Mouse (Mus musculus) liver, adult 2 months (tissue): ENCODE measurements around the gene Phip. TPM values are rescaled to one million over a fixed set of nuclear protein-coding genes. Genes with fewer than 3 reads are reported as not detected.

Source experiments
- DNase-seq: peaks from one replicate; pipeline ENCODE4 v3.0.0-alpha.2; 2011; ENCODE audit warnings: low read depth, low spot score; ENCODE audit errors: extremely low read depth
- H3K27ac ChIP-seq: fragments of 200-500 bp; replicated peaks from 2 replicates; pipeline ENCODE4 v1.5.1; 2012; ENCODE audit warnings: low read depth, mild to moderate bottlenecking, control low read depth, inconsistent platforms, low read length; ENCODE audit not compliant: insufficient read depth
- H3K27me3 ChIP-seq: fragments of 200-500 bp; 2 replicates; pipeline ENCODE4 v1.6.1; 2012; ENCODE audit warnings: mild to moderate bottlenecking, moderate library complexity, low read length, inconsistent platforms; ENCODE audit not compliant: control insufficient read depth, insufficient read depth
- H3K36me3 ChIP-seq: fragments of 200-500 bp; 2 replicates; pipeline ENCODE4 v1.6.1; 2012; ENCODE audit warnings: low read length, inconsistent platforms; ENCODE audit not compliant: control insufficient read depth, insufficient read depth
- H3K4me1 ChIP-seq: fragments of 200-500 bp; 2 replicates; pipeline ENCODE4 v1.6.1; 2011; ENCODE audit warnings: low read length; ENCODE audit not compliant: control insufficient read depth, insufficient read depth
- H3K4me3 ChIP-seq: fragments of 200-500 bp; 2 replicates; pipeline ENCODE4 v1.5.1; 2011; ENCODE audit warnings: low read depth, mild to moderate bottlenecking, control low read depth, low read length, moderate library complexity; ENCODE audit not compliant: insufficient read depth
- H3K79me2 ChIP-seq: fragments of 200-500 bp; 2 replicates; pipeline ENCODE4 v1.6.1; 2012; ENCODE audit warnings: inconsistent platforms, mild to moderate bottlenecking, low read length, moderate library complexity; ENCODE audit not compliant: control insufficient read depth, insufficient read depth
- H3K9ac ChIP-seq: fragments of 200-500 bp; 2 replicates; pipeline ENCODE4 v1.6.1; 2012; ENCODE audit warnings: low read depth, mild to moderate bottlenecking, control low read depth, inconsistent platforms, low read length
- CTCF ChIP-seq: fragments of 200-500 bp; IDR thresholded peaks from 2 replicates; pipeline ENCODE4 v1.5.1; 2011; ENCODE audit warnings: low read depth, low read length, control low read depth
- POLR2A ChIP-seq: fragments of 200-500 bp; IDR thresholded peaks from 2 replicates; pipeline ENCODE4 v1.6.1; 2011; ENCODE audit warnings: low read length, control low read depth; ENCODE audit not compliant: insufficient read depth; ENCODE audit errors: extremely low read depth
- WGBS: fragments of 180-500 bp; shearing (Covaris S2); methylation state at CpG from one replicate; pipeline ENCODE4 v1.1.7; 2018; 5-methylcytosine and 5-hydroxymethylcytosine counted together
- polyA plus RNA-seq: library from polyadenylated mRNA; depleted of rRNA; stranded (reverse); fragments of >200 nt; gene quantifications from 2 replicates; pipeline ENCODE4 v1.2.3, GENCODE M21; 2012
- total RNA-seq: library from RNA; depleted of rRNA; stranded (reverse); fragments of >200 nt; gene quantifications from 2 replicates; pipeline ENCODE4 v1.2.3, GENCODE M21; 2014

The Phip gene
- total and polyA plus RNA-seq, 2 experiments: 1.1 to 25.1 TPM

DNA sequence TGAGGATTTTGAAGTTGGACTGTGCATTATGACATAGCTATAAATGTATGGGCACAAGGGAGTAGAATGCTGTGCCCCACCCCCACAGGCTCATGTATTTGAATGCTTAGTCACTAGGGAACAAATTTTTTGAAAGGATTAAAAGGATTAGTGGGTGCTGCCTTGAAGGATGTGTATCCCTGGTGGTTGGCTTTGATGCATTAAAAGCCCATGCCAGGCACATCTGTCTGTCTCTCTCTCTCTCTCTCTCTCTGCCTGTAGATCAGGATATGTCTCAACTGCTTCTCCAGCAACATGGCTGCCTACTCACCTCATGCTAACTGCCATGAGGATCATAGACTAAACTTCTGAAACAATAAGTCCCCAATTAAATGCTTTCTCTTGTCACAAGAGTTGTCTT is 23.0 kb downstream of the Phip start:
- no peak for TF ChIP-seq CTCF
- no peak for TF ChIP-seq POLR2A
- Histone ChIP-seq H3K79me2 (peaks cover 3% of the 10 kb centered on the region; the same call in 1 of the 2 replicates), H3K27me3 (no peaks in the 10 kb centered on the region), H3K36me3 (peaks cover 15% of the 10 kb centered on the region), H3K27ac (no peak overlapping the region), H3K9ac (no peak overlapping the region), H3K4me3 (no peak overlapping the region), H3K4me1 (no peaks in the 10 kb centered on the region)
- DNase-seq: no peak

DNA sequence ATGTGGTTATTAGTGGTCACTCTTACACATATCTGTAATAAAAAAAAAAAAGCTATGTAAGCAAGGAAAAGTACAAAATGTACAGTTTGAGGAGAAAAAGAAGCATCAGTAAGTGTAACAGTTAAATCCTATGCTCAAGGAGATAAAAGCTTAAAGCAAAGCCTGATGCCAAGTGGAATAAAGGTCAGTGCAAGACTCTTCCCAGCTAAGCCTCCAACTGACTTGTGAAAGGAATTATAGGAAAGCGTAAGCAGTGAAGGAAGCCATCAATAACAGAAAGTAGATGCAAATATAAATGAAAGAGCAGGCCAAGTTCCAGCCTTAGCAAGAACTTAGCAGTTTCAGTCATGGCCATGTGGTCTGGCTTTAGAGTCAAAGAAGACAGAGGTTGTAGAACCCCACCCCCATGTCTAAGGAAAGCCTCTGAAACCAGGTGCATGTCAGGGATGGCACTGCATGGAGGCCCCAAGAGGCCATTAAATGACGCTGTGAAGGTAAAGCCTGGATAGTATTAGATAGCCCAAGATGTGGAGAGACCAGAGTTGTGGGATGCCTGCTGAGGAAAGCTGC is 23.8 kb downstream of the Phip start:
- no peak for TF ChIP-seq CTCF
- TF ChIP-seq POLR2A: no peak
- 93% methylated on average over 2 of the region's 2 CpGs for WGBS
- no peak for DNase-seq

DNA sequence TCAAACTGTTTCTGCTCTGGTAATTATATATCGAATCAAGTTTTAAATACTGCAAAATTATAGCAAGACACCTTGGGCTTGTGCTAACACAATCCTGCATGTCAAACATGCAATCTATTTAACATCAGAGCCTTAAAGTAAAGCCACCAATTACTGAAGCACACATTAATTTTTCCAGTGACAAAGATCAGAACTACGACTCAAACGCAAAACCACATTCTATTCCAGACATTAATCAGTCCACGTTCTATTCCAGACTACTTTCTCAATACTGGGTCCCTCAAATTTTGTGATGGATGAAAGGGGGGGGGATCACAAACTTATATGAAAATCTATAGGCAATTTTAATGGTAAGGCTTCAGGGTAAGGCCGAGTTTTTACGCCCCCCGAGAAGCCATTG is 68.1 kb downstream of the Phip start:
- H3K4me1 ChIP-seq: no peaks in the 10 kb centered on the region
- H3K27me3 ChIP-seq: no peaks in the 10 kb centered on the region
- no peak for DNase-seq
- no peak overlapping the region for H3K9ac ChIP-seq
- no peak overlapping the region for H3K27ac ChIP-seq
- no peak overlapping the region for H3K4me3 ChIP-seq
- no peak for TF ChIP-seq POLR2A
- TF ChIP-seq CTCF: no peak
- H3K79me2 ChIP-seq: no peaks in the 10 kb centered on the region
- WGBS: 97% methylated on average over 7 of the region's 7 CpGs
- H3K36me3 ChIP-seq: peaks cover 37% of the 10 kb centered on the region

More for the DNA sequence above, 23.8 kb downstream of the Phip start:
- peaks cover 9% of the 10 kb centered on the region for H3K36me3 ChIP-seq
- H3K4me3 ChIP-seq: no peak overlapping the region
- H3K27ac ChIP-seq: no peak overlapping the region
- H3K79me2 ChIP-seq: peaks cover 3% of the 10 kb centered on the region; the same call in 1 of the 2 replicates
- H3K4me1 ChIP-seq: no peaks in the 10 kb centered on the region
- no peak overlapping the region for H3K9ac ChIP-seq
- no peaks in the 10 kb centered on the region for H3K27me3 ChIP-seq

DNA sequence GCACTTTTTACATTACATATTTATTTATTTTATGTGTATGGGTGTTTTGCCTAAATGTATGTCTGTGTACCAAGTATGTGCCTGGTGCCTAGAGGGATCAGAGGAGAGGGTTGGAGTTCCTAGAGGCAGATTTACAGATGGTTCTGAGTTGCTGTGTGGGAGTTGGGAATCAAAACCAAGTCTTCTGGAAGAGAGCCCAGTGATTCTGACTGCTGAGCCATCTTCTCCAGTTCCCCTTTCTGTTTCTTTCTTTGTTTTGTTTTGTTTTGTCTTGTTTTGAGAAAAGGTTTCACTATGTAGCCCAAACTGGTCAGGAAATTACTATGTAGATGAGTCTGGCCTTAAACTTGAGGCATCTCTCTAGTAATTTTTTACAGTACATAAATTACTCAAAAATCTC is 86.7 kb downstream of the Phip start:
- Histone ChIP-seq H3K4me3 (no peak overlapping the region), H3K27me3 (no peaks in the 10 kb centered on the region), H3K9ac (no peak overlapping the region), H3K79me2 (no peaks in the 10 kb centered on the region), H3K36me3 (peaks cover 42% of the 10 kb centered on the region), H3K27ac (no peak overlapping the region), H3K4me1 (no peaks in the 10 kb centered on the region)
- peak; percentile 20 for DNase-seq
- TF ChIP-seq POLR2A (no peak), CTCF (no peak)

DNA sequence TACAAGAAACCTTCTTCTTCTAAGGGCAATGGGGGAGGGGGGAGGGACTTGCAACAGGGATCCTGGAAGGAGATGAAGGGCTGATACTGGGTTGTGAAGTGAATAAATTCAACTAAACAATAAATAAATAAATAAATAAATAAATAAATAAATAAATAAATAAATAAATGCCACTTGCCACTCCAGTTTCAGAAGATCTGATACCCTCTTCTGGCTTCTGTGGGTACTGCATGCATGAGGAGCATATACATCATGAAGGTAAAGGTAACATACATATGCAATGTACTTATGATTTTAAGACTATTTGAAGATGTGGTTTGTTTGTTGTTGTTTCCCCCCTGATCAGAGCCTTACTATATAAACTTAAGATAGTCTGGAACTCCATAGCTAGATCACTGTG is 91.1 kb downstream of the Phip start:
- TF ChIP-seq POLR2A (no peak), CTCF (no peak)
- no peaks in the 10 kb centered on the region for H3K4me1 ChIP-seq
- no peak for DNase-seq
- no peak overlapping the region for H3K4me3 ChIP-seq
- H3K9ac ChIP-seq: no peak overlapping the region
- no peak overlapping the region for H3K27ac ChIP-seq
- peaks cover 50% of the 10 kb centered on the region for H3K36me3 ChIP-seq
- no peaks in the 10 kb centered on the region; the same call in 1 of the 2 replicates for H3K79me2 ChIP-seq
- H3K27me3 ChIP-seq: no peaks in the 10 kb centered on the region

DNA sequence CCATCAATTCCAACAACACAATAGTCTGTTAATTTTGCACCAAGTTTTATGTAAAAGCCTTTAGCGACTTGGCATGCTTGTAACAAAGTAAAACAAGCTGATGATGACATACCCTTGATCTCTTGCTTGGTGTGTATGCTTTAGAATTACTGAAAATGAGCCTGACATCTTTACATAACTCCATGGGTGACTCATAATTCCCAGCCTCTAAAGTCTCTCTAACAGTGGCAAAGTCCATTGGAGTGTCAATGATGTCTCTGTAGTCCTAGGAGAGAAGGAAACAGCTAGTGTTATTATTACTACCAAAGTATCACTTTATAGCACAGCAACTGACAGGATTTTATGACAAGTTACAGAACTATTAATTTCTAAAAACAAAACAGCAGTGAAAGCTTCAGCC is 98.2 kb downstream of the Phip start:
- peak; percentile 21 for DNase-seq
- peaks cover 44% of the 10 kb centered on the region for H3K36me3 ChIP-seq
- no peaks in the 10 kb centered on the region for H3K4me1 ChIP-seq
- no peaks in the 10 kb centered on the region for H3K27me3 ChIP-seq
- no peak overlapping the region for H3K27ac ChIP-seq
- H3K4me3 ChIP-seq: no peak overlapping the region
- no peak for TF ChIP-seq POLR2A
- no peak for TF ChIP-seq CTCF
- H3K79me2 ChIP-seq: no peaks in the 10 kb centered on the region; the same call in 1 of the 2 replicates
- 38% methylated on average over 1 of the region's 1 CpGs for WGBS
- no peak overlapping the region for H3K9ac ChIP-seq
